Mouse (Mus musculus): ENCODE measurements around the gene Pcgf2. TPM values are rescaled to one million over a fixed set of nuclear protein-coding genes. Genes with fewer than 3 reads are reported as not detected.

Pcgf2 gene
- polyA plus RNA-seq, 2 experiments = 18.1 to 130 TPM

GRCm38 (mm10) chr11:97663528-97664338 lies 36.6 kb downstream of the Pcgf2 start:
- Histone ChIP-seq H3K36me3 (ENCODE audit: control insufficient read depth, insufficient read depth, low read length) (peaks cover 33% of the 10 kb centered on the region), H3K27ac (replicated peaks; ENCODE audit: low read depth, low read length) (peak overlapping the region; percentile 71), H3K4me2 (replicated peaks; ENCODE audit: low read depth, low read length, severe bottlenecking) (peak overlapping the region; percentile 63), H3K27me3 (ENCODE audit: control insufficient read depth, insufficient read depth, low read length) (peaks cover 17% of the 10 kb centered on the region), H3K4me1 (ENCODE audit: control insufficient read depth, insufficient read depth, low read length) (peaks cover 27% of the 10 kb centered on the region), H3K4me3 (replicated peaks; ENCODE audit: low read length) (peak overlapping the region; percentile 85), H3K9ac (ENCODE audit: low read depth, low read length, severe bottlenecking) (peak overlapping the region; percentile 85), H3K9me3 (ENCODE audit: control insufficient read depth, low read length) (no peaks in the 10 kb centered on the region)
- TF ChIP-seq POLR2A (IDR thresholded peaks at IDR 0.05; ENCODE audit: borderline replicate concordance, extremely low read depth, insufficient read depth, insufficient read length) = no peak
- DNase-seq (ENCODE audit: low spot score) (peak; percentile 52), ATAC-seq (ENCODE audit: low FRiP score, low read depth) (0 out of 2 replicates have a peak, but pooled peaks have one; percentile 11)
- 0% methylated on average over 27 of the region's 57 CpGs for WGBS

GRCm38 (mm10) chr11:97662893-97663527 lies 37.3 kb downstream of the Pcgf2 start, which contains the start of gene Mllt6:
TSS of gene Mllt6 (plus strand) at chr11:97663414.
- peaks cover 27% of the 10 kb centered on the region for H3K4me1 ChIP-seq (ENCODE audit: control insufficient read depth, insufficient read depth, low read length)
- peaks cover 26% of the 10 kb centered on the region for H3K36me3 ChIP-seq (ENCODE audit: control insufficient read depth, insufficient read depth, low read length)
- peak; percentile 73 for ATAC-seq (ENCODE audit: low FRiP score, low read depth)

GRCm38 (mm10) chr11:97662207-97662892 lies 37.9 kb downstream of the Pcgf2 start:
- peak overlapping the region; percentile 63 for H3K4me2 ChIP-seq (replicated peaks; ENCODE audit: low read depth, low read length, severe bottlenecking)
- no peak for TF ChIP-seq POLR2A (IDR thresholded peaks at IDR 0.05; ENCODE audit: borderline replicate concordance, extremely low read depth, insufficient read depth, insufficient read length)
- DNase-seq (ENCODE audit: low spot score) (peak; percentile 52), ATAC-seq (ENCODE audit: low FRiP score, low read depth) (no peak)
- peaks cover 21% of the 10 kb centered on the region for H3K36me3 ChIP-seq (ENCODE audit: control insufficient read depth, insufficient read depth, low read length)
- H3K27me3 ChIP-seq (ENCODE audit: control insufficient read depth, insufficient read depth, low read length) = peaks cover 17% of the 10 kb centered on the region
- no peaks in the 10 kb centered on the region for H3K9me3 ChIP-seq (ENCODE audit: control insufficient read depth, low read length)
- H3K4me1 ChIP-seq (ENCODE audit: control insufficient read depth, insufficient read depth, low read length) = peaks cover 27% of the 10 kb centered on the region
- peak overlapping the region; percentile 85; the same call in 1 of the 2 replicates for H3K9ac ChIP-seq (ENCODE audit: low read depth, low read length, severe bottlenecking)
- no peak overlapping the region for H3K27ac ChIP-seq (replicated peaks; ENCODE audit: low read depth, low read length)
- peak overlapping the region; percentile 85 for H3K4me3 ChIP-seq (replicated peaks; ENCODE audit: low read length)
- WGBS = 3% methylated on average over 21 of the region's 21 CpGs

More at GRCm38 (mm10) chr11:97662893-97663527, 37.3 kb downstream of the Pcgf2 start, which contains the start of gene Mllt6:
- peak; percentile 86 for DNase-seq (ENCODE audit: low spot score)
- Histone ChIP-seq H3K4me3 (replicated peaks; ENCODE audit: low read length) (peak within 1 kb of the TSS; percentile 85), H3K27ac (replicated peaks; ENCODE audit: low read depth, low read length) (peak within 1 kb of the TSS; percentile 71), H3K27me3 (ENCODE audit: control insufficient read depth, insufficient read depth, low read length) (peaks cover 17% of the 10 kb centered on the region), H3K4me2 (replicated peaks; ENCODE audit: low read depth, low read length, severe bottlenecking) (peak within 1 kb of the TSS; percentile 63), H3K9me3 (ENCODE audit: control insufficient read depth, low read length) (no peaks in the 10 kb centered on the region), H3K9ac (ENCODE audit: low read depth, low read length, severe bottlenecking) (peak within 1 kb of the TSS; percentile 85)
- no peak for TF ChIP-seq POLR2A (IDR thresholded peaks at IDR 0.05; ENCODE audit: borderline replicate concordance, extremely low read depth, insufficient read depth, insufficient read length)
- 3% methylated on average over 27 of the region's 76 CpGs for WGBS

- Histone ChIP-seq H3K9me3 (ENCODE audit: control insufficient read depth, low read length) (no peaks in the 10 kb centered on the region), H3K9ac (ENCODE audit: low read depth, low read length, severe bottlenecking) (0 out of 2 replicates have a peak overlapping the region, but pooled peaks have one; percentile 4), H3K27ac (replicated peaks; ENCODE audit: low read depth, low read length) (no peak overlapping the region), H3K27me3 (ENCODE audit: control insufficient read depth, insufficient read depth, low read length) (peaks cover 17% of the 10 kb centered on the region), H3K36me3 (ENCODE audit: control insufficient read depth, insufficient read depth, low read length) (peaks cover 14% of the 10 kb centered on the region), H3K4me2 (replicated peaks; ENCODE audit: low read depth, low read length, severe bottlenecking) (peak overlapping the region; percentile 63), H3K4me1 (ENCODE audit: control insufficient read depth, insufficient read depth, low read length) (peaks cover 27% of the 10 kb centered on the region), H3K4me3 (replicated peaks; ENCODE audit: low read length) (peak overlapping the region; percentile 85)
- DNase-seq (ENCODE audit: low spot score) (peak; percentile 32), ATAC-seq (ENCODE audit: low FRiP score, low read depth) (no peak)
- TF ChIP-seq POLR2A (IDR thresholded peaks at IDR 0.05; ENCODE audit: borderline replicate concordance, extremely low read depth, insufficient read depth, insufficient read length) = no peak
- WGBS = 1% methylated on average over 9 of the region's 20 CpGs
Observed at GRCm38 (mm10) chr11:97661648-97662133, 38.6 kb downstream of the Pcgf2 start.
